Mouse (Mus musculus): ENCODE data around the gene H2-T22. TPM values are rescaled to one million over a fixed set of nuclear protein-coding genes. Genes with fewer than 3 reads are reported as not detected.

H2-T22 gene
- polyA plus RNA-seq, 1 experiment from 2014 or later = 16.1 TPM

GRCm38 (mm10) chr17:36001966-36002365 lies 40.6 kb downstream of the H2-T22 start:
- Histone ChIP-seq H3K4me1 (ENCODE audit: control insufficient read depth, insufficient read depth, low read length) (0 out of 2 replicates have a peak, but pooled peaks cover 6% of the 10 kb centered on the region), H3K4me3 (ENCODE audit: low read length) (no peak overlapping the region), H3K27me3 (replicated peaks; ENCODE audit: control insufficient read depth, insufficient read depth, low read length) (no peaks in the 10 kb centered on the region), H3K4me2 (ENCODE audit: low read depth, low read length) (no peak overlapping the region), H3K27ac (ENCODE audit: low read length) (no peak overlapping the region), H3K36me3 (ENCODE audit: control insufficient read depth, insufficient read depth, low read length) (peaks cover 5% of the 10 kb centered on the region; the same call in 1 of the 2 replicates), H3K9ac (ENCODE audit: low read depth, low read length) (no peak overlapping the region), H3K9me3 (ENCODE audit: control insufficient read depth, low read length) (peaks cover 5% of the 10 kb centered on the region; the same call in 1 of the 2 replicates)
- WGBS = 96% methylated on average over 6 of the region's 6 CpGs
- peak; percentile 26 for ATAC-seq

- Histone ChIP-seq H3K36me3 (ENCODE audit: control insufficient read depth, insufficient read depth, low read length) (no peaks in the 10 kb centered on the region; the same call in 1 of the 2 replicates), H3K4me2 (ENCODE audit: low read depth, low read length) (no peak overlapping the region), H3K4me1 (ENCODE audit: control insufficient read depth, insufficient read depth, low read length) (0 out of 2 replicates have a peak, but pooled peaks cover 6% of the 10 kb centered on the region), H3K27ac (ENCODE audit: low read length) (no peak overlapping the region), H3K4me3 (ENCODE audit: low read length) (no peak overlapping the region), H3K9ac (ENCODE audit: low read depth, low read length) (no peak overlapping the region), H3K9me3 (ENCODE audit: control insufficient read depth, low read length) (no peaks in the 10 kb centered on the region; the same call in 1 of the 2 replicates), H3K27me3 (replicated peaks; ENCODE audit: control insufficient read depth, insufficient read depth, low read length) (no peaks in the 10 kb centered on the region)
- ATAC-seq = no peak
- 89% methylated on average over 12 of the region's 12 CpGs for WGBS
Observed at GRCm38 (mm10) chr17:36001121-36001897, 41.2 kb downstream of the H2-T22 start.

GRCm38 (mm10) chr17:36000349-36000748 lies 42.2 kb downstream of the H2-T22 start:
- Histone ChIP-seq H3K36me3 (ENCODE audit: control insufficient read depth, insufficient read depth, low read length) (no peaks in the 10 kb centered on the region), H3K4me1 (ENCODE audit: control insufficient read depth, insufficient read depth, low read length) (peaks cover 9% of the 10 kb centered on the region; the same call in 1 of the 2 replicates), H3K4me2 (ENCODE audit: low read depth, low read length) (no peak overlapping the region), H3K9ac (ENCODE audit: low read depth, low read length) (no peak overlapping the region), H3K27ac (ENCODE audit: low read length) (no peak overlapping the region), H3K27me3 (replicated peaks; ENCODE audit: control insufficient read depth, insufficient read depth, low read length) (no peaks in the 10 kb centered on the region), H3K4me3 (ENCODE audit: low read length) (no peak overlapping the region), H3K9me3 (ENCODE audit: control insufficient read depth, low read length) (no peaks in the 10 kb centered on the region; the same call in 1 of the 2 replicates)
- WGBS = 65% methylated on average over 4 of the region's 4 CpGs
- ATAC-seq = no peak

GRCm38 (mm10) chr17:35999356-35999755 lies 43.2 kb downstream of the H2-T22 start:
- H3K36me3 ChIP-seq (ENCODE audit: control insufficient read depth, insufficient read depth, low read length) = no peaks in the 10 kb centered on the region
- no peak overlapping the region for H3K4me3 ChIP-seq (ENCODE audit: low read length)
- H3K27ac ChIP-seq (ENCODE audit: low read length) = no peak overlapping the region
- H3K4me1 ChIP-seq (ENCODE audit: control insufficient read depth, insufficient read depth, low read length) = peaks cover 11% of the 10 kb centered on the region; the same call in 1 of the 2 replicates
- ATAC-seq = no peak
- 82% methylated on average over 7 of the region's 7 CpGs for WGBS
- no peak overlapping the region for H3K9ac ChIP-seq (ENCODE audit: low read depth, low read length)
- no peaks in the 10 kb centered on the region for H3K27me3 ChIP-seq (replicated peaks; ENCODE audit: control insufficient read depth, insufficient read depth, low read length)
- H3K4me2 ChIP-seq (ENCODE audit: low read depth, low read length) = no peak overlapping the region
- no peaks in the 10 kb centered on the region; the same call in 1 of the 2 replicates for H3K9me3 ChIP-seq (ENCODE audit: control insufficient read depth, low read length)

- Histone ChIP-seq H3K9me3 (ENCODE audit: control insufficient read depth, low read length) (no peaks in the 10 kb centered on the region; the same call in 1 of the 2 replicates), H3K27ac (ENCODE audit: low read length) (no peak overlapping the region), H3K4me1 (ENCODE audit: control insufficient read depth, insufficient read depth, low read length) (peaks cover 11% of the 10 kb centered on the region; the same call in 1 of the 2 replicates), H3K36me3 (ENCODE audit: control insufficient read depth, insufficient read depth, low read length) (no peaks in the 10 kb centered on the region), H3K4me2 (ENCODE audit: low read depth, low read length) (no peak overlapping the region), H3K27me3 (replicated peaks; ENCODE audit: control insufficient read depth, insufficient read depth, low read length) (no peaks in the 10 kb centered on the region), H3K4me3 (ENCODE audit: low read length) (no peak overlapping the region), H3K9ac (ENCODE audit: low read depth, low read length) (no peak overlapping the region)
- WGBS = 86% methylated on average over 6 of the region's 6 CpGs
- ATAC-seq = no peak
Observed at GRCm38 (mm10) chr17:35998545-35999305, 43.8 kb downstream of the H2-T22 start.

GRCm38 (mm10) chr17:35997713-35998510 lies 44.6 kb downstream of the H2-T22 start:
- H3K36me3 ChIP-seq (ENCODE audit: control insufficient read depth, insufficient read depth, low read length) = no peaks in the 10 kb centered on the region
- ATAC-seq = no peak
- peaks cover 11% of the 10 kb centered on the region; the same call in 1 of the 2 replicates for H3K4me1 ChIP-seq (ENCODE audit: control insufficient read depth, insufficient read depth, low read length)
- no peak overlapping the region for H3K4me2 ChIP-seq (ENCODE audit: low read depth, low read length)
- H3K4me3 ChIP-seq (ENCODE audit: low read length) = no peak overlapping the region
- H3K9me3 ChIP-seq (ENCODE audit: control insufficient read depth, low read length) = no peaks in the 10 kb centered on the region; the same call in 1 of the 2 replicates
- WGBS = 63% methylated on average over 12 of the region's 12 CpGs
- H3K27me3 ChIP-seq (replicated peaks; ENCODE audit: control insufficient read depth, insufficient read depth, low read length) = no peaks in the 10 kb centered on the region
- H3K9ac ChIP-seq (ENCODE audit: low read depth, low read length) = no peak overlapping the region
- no peak overlapping the region for H3K27ac ChIP-seq (ENCODE audit: low read length)

- no peak overlapping the region for H3K4me3 ChIP-seq (ENCODE audit: low read length)
- WGBS = under 1% methylated on average over 11 of the region's 11 CpGs
- H3K4me1 ChIP-seq (ENCODE audit: control insufficient read depth, insufficient read depth, low read length) = peaks cover 12% of the 10 kb centered on the region; the same call in 1 of the 2 replicates
Observed at GRCm38 (mm10) chr17:35996949-35997348, 45.6 kb downstream of the H2-T22 start.

GRCm38 (mm10) chr17:35994879-35995240 lies 47.7 kb downstream of the H2-T22 start:
- Histone ChIP-seq H3K27me3 (replicated peaks; ENCODE audit: control insufficient read depth, insufficient read depth, low read length) (no peaks in the 10 kb centered on the region), H3K4me2 (ENCODE audit: low read depth, low read length) (peak overlapping the region; percentile 63), H3K9ac (ENCODE audit: low read depth, low read length) (peak overlapping the region; percentile 51), H3K4me1 (ENCODE audit: control insufficient read depth, insufficient read depth, low read length) (peaks cover 7% of the 10 kb centered on the region; the same call in 1 of the 2 replicates), H3K9me3 (ENCODE audit: control insufficient read depth, low read length) (no peaks in the 10 kb centered on the region), H3K27ac (ENCODE audit: low read length) (no peak overlapping the region), H3K4me3 (ENCODE audit: low read length) (peak overlapping the region; percentile 55), H3K36me3 (ENCODE audit: control insufficient read depth, insufficient read depth, low read length) (no peaks in the 10 kb centered on the region)
- ATAC-seq = no peak
- 1% methylated on average over 14 of the region's 14 CpGs for WGBS

More at GRCm38 (mm10) chr17:35996949-35997348, 45.6 kb downstream of the H2-T22 start:
- Histone ChIP-seq H3K27ac (ENCODE audit: low read length) (no peak overlapping the region), H3K36me3 (ENCODE audit: control insufficient read depth, insufficient read depth, low read length) (no peaks in the 10 kb centered on the region), H3K4me2 (ENCODE audit: low read depth, low read length) (no peak overlapping the region), H3K9ac (ENCODE audit: low read depth, low read length) (no peak overlapping the region), H3K27me3 (replicated peaks; ENCODE audit: control insufficient read depth, insufficient read depth, low read length) (no peaks in the 10 kb centered on the region), H3K9me3 (ENCODE audit: control insufficient read depth, low read length) (no peaks in the 10 kb centered on the region)
- ATAC-seq = peak; percentile 64
